Mouse (Mus musculus) embryonic facial prominence, embryonic 15.5 days (tissue): ENCODE data around the gene Osbp. TPM values are rescaled to one million over a fixed set of nuclear protein-coding genes. Genes with fewer than 3 reads are reported as not detected.

Experiments
- ATAC-seq: fragments of 200-750 bp; cut with Nextera tagmentation; 2 replicates; pipeline ENCODE4 v1.8.0; 2017; ENCODE audit warnings: low read depth, moderate TSS enrichment; ENCODE audit not compliant: insufficient number of reproducible peaks, low FRiP score, low TSS enrichment
- H3K27ac ChIP-seq: fragments of 300-500 bp; sonication (generic); replicated peaks from 2 replicates; pipeline ENCODE4 v1.5.1; 2015; ENCODE audit warnings: mild to moderate bottlenecking, inconsistent platforms
- H3K27me3 ChIP-seq: fragments of 300-500 bp; sonication (generic); 2 replicates; pipeline ENCODE4 v1.6.1; 2015; ENCODE audit warnings: inconsistent platforms
- H3K36me3 ChIP-seq: fragments of 300-500 bp; sonication (generic); 2 replicates; pipeline ENCODE4 v1.6.1; 2015; ENCODE audit warnings: mild to moderate bottlenecking, inconsistent platforms
- H3K4me1 ChIP-seq: fragments of 300-500 bp; sonication (generic); 2 replicates; pipeline ENCODE4 v1.6.1; 2015; ENCODE audit warnings: inconsistent platforms
- H3K4me2 ChIP-seq: fragments of 300-500 bp; sonication (generic); replicated peaks from 2 replicates; pipeline ENCODE4 v1.6.1; 2015; ENCODE audit warnings: mild to moderate bottlenecking, inconsistent platforms
- H3K4me3 ChIP-seq: fragments of 300-500 bp; sonication (generic); replicated peaks from 2 replicates; pipeline ENCODE4 v1.5.1; 2015; ENCODE audit warnings: mild to moderate bottlenecking, inconsistent platforms
- H3K9ac ChIP-seq: fragments of 300-500 bp; sonication (generic); 2 replicates; pipeline ENCODE4 v1.6.1; 2015; ENCODE audit warnings: inconsistent platforms
- H3K9me3 ChIP-seq: fragments of 300-500 bp; sonication (generic); replicated peaks from 2 replicates; pipeline ENCODE4 v1.6.1; 2016; ENCODE audit warnings: inconsistent platforms
- WGBS: fragments of 180-500 bp; shearing (Covaris S2); methylation state at CpG from one replicate; pipeline ENCODE4 v1.1.7; 2015; 5-methylcytosine and 5-hydroxymethylcytosine counted together
- polyA plus RNA-seq: library from polyadenylated mRNA; unstranded; fragments of >200 nt; fragmentation: Nextera tagmentation; extraction: Ambion mirVana; gene quantifications from 2 replicates; pipeline ENCODE4 v1.2.1, GENCODE M21; 2015

Gene Osbp
- polyA plus RNA-seq, 1 experiment from 2014 or later, result 4.5 TPM

GRCm38 (mm10) chr19:12005376-12006360, 39.9 kb downstream of the Osbp start:
- H3K4me1 ChIP-seq, result peaks cover 13% of the 10 kb centered on the region
- H3K27ac ChIP-seq, result peak overlapping the region; percentile 84
- peak overlapping the region; percentile 58 for H3K4me3 ChIP-seq
- no peaks in the 10 kb centered on the region for H3K36me3 ChIP-seq
- peak overlapping the region; percentile 37 for H3K9ac ChIP-seq
- WGBS, result under 1% methylated on average over 41 of the region's 41 CpGs
- ATAC-seq, result peak; percentile 69
- H3K4me2 ChIP-seq, result peak overlapping the region; percentile 57
- H3K9me3 ChIP-seq, result no peaks in the 10 kb centered on the region
- H3K27me3 ChIP-seq, result no peaks in the 10 kb centered on the region

GRCm38 (mm10) chr19:12006361-12006947, 40.7 kb downstream of the Osbp start:
- ATAC-seq, result no peak
- peak overlapping the region; percentile 68; the same call in 1 of the 2 replicates for H3K27ac ChIP-seq
- H3K9me3 ChIP-seq, result no peaks in the 10 kb centered on the region
- H3K9ac ChIP-seq, result peak overlapping the region; percentile 37
- WGBS, result 3% methylated on average over 17 of the region's 17 CpGs
- H3K4me1 ChIP-seq, result peaks cover 13% of the 10 kb centered on the region
- H3K4me3 ChIP-seq, result peak overlapping the region; percentile 58
- H3K4me2 ChIP-seq, result peak overlapping the region; percentile 57
- no peaks in the 10 kb centered on the region for H3K36me3 ChIP-seq
- no peaks in the 10 kb centered on the region for H3K27me3 ChIP-seq

- peak overlapping the region; percentile 29 for H3K4me3 ChIP-seq
- H3K27me3 ChIP-seq, result no peaks in the 10 kb centered on the region
- H3K9ac ChIP-seq, result no peak overlapping the region
- ATAC-seq, result no peak
- H3K9me3 ChIP-seq, result no peaks in the 10 kb centered on the region
- 15% methylated on average over 17 of the region's 17 CpGs for WGBS
- H3K27ac ChIP-seq, result no peak overlapping the region
- H3K4me2 ChIP-seq, result peak overlapping the region; percentile 57
- peaks cover 13% of the 10 kb centered on the region for H3K4me1 ChIP-seq
- no peaks in the 10 kb centered on the region for H3K36me3 ChIP-seq
These were observed 41.6 kb downstream of the Osbp start for GRCm38 (mm10) chr19:12007105-12007931.

- H3K4me3 ChIP-seq, result no peak overlapping the region
- no peak overlapping the region for H3K9ac ChIP-seq
- no peaks in the 10 kb centered on the region for H3K36me3 ChIP-seq
- no peaks in the 10 kb centered on the region for H3K27me3 ChIP-seq
- H3K27ac ChIP-seq, result no peak overlapping the region
- no peaks in the 10 kb centered on the region for H3K9me3 ChIP-seq
- peaks cover 13% of the 10 kb centered on the region for H3K4me1 ChIP-seq
- WGBS, result 16% methylated on average over 17 of the region's 17 CpGs
- peak overlapping the region; percentile 11; the same call in 1 of the 2 replicates for H3K4me2 ChIP-seq
- ATAC-seq, result no peak
These were observed 43.0 kb downstream of the Osbp start for GRCm38 (mm10) chr19:12008410-12009380.

GRCm38 (mm10) chr19:12009501-12010280, 44.0 kb downstream of the Osbp start:
- Histone ChIP-seq H3K9me3 (no peaks in the 10 kb centered on the region), H3K4me1 (peaks cover 9% of the 10 kb centered on the region), H3K9ac (peak overlapping the region; percentile 59), H3K27ac (peak overlapping the region; percentile 90), H3K36me3 (no peaks in the 10 kb centered on the region), H3K4me3 (peak overlapping the region; percentile 64), H3K4me2 (peak overlapping the region; percentile 74), H3K27me3 (no peaks in the 10 kb centered on the region)
- ATAC-seq, result peak; percentile 26; the same call in 1 of the 2 replicates
- WGBS, result under 1% methylated on average over 24 of the region's 24 CpGs

GRCm38 (mm10) chr19:12010281-12010771, 44.6 kb downstream of the Osbp start:
- under 1% methylated on average over 24 of the region's 24 CpGs for WGBS
- Histone ChIP-seq H3K4me3 (peak overlapping the region; percentile 64), H3K27ac (peak overlapping the region; percentile 90), H3K27me3 (no peaks in the 10 kb centered on the region), H3K4me2 (peak overlapping the region; percentile 74), H3K9me3 (no peaks in the 10 kb centered on the region), H3K4me1 (0 out of 2 replicates have a peak, but pooled peaks cover 8% of the 10 kb centered on the region), H3K9ac (peak overlapping the region; percentile 59), H3K36me3 (no peaks in the 10 kb centered on the region)
- no peak; the same call in 1 of the 2 replicates for ATAC-seq

- WGBS, result under 1% methylated on average over 26 of the region's 26 CpGs
- peak overlapping the region; percentile 90 for H3K27ac ChIP-seq
- H3K4me1 ChIP-seq, result 0 out of 2 replicates have a peak, but pooled peaks cover 8% of the 10 kb centered on the region
- no peaks in the 10 kb centered on the region for H3K36me3 ChIP-seq
- no peaks in the 10 kb centered on the region for H3K9me3 ChIP-seq
- 0 out of 2 replicates have a peak, but pooled peaks have one; percentile 30 for ATAC-seq
- H3K4me3 ChIP-seq, result peak overlapping the region; percentile 64
- H3K27me3 ChIP-seq, result no peaks in the 10 kb centered on the region
- H3K9ac ChIP-seq, result peak overlapping the region; percentile 59; the same call in 1 of the 2 replicates
- H3K4me2 ChIP-seq, result peak overlapping the region; percentile 74
These were observed 45.3 kb downstream of the Osbp start for GRCm38 (mm10) chr19:12010916-12011559.

GRCm38 (mm10) chr19:12011560-12012556, 46.1 kb downstream of the Osbp start:
- H3K4me3 ChIP-seq, result peak overlapping the region; percentile 64
- peak; percentile 86 for ATAC-seq
- H3K9ac ChIP-seq, result 0 out of 2 replicates have a peak overlapping the region, but pooled peaks have one; percentile 24
- peak overlapping the region; percentile 90 for H3K27ac ChIP-seq
- H3K27me3 ChIP-seq, result no peaks in the 10 kb centered on the region
- peak overlapping the region; percentile 74 for H3K4me2 ChIP-seq
- no peaks in the 10 kb centered on the region for H3K36me3 ChIP-seq
- under 1% methylated on average over 49 of the region's 49 CpGs for WGBS
- 0 out of 2 replicates have a peak, but pooled peaks cover 5% of the 10 kb centered on the region for H3K4me1 ChIP-seq
- H3K9me3 ChIP-seq, result no peaks in the 10 kb centered on the region
